Mouse (Mus musculus): ENCODE data around the gene Sh3d21.

- TF ChIP-seq CTCF (IDR thresholded peaks at IDR 0.05; ENCODE audit: low read depth, low read length) (no peak), POLR2AphosphoS5 (IDR thresholded peaks at IDR 0.05; ENCODE audit: insufficient replicate concordance, low read depth, low read length) (no peak), GATA2 (IDR thresholded peaks at IDR 0.05; ENCODE audit: borderline replicate concordance, low read depth, low read length) (no peak), GATA1 (IDR thresholded peaks at IDR 0.05; ENCODE audit: borderline replicate concordance, low read length) (no peak), TAL1 (conservative IDR thresholded peaks at IDR 0.05; ENCODE audit: low read depth, low read length) (no peak)
Measured at GRCm38 (mm10) chr4:126147533-126148160, 15.6 kb downstream of the Sh3d21 start, which contains the start of gene Eva1b.
